Mouse (Mus musculus) spleen, adult 12 weeks (tissue): ENCODE results near the gene Npw.

Source experiments
- DNase-seq: peaks from one replicate; pipeline ENCODE4 v3.0.0; 2022; ENCODE audit warnings: low spot score

Gene Npw

GRCm38 (mm10) chr17:24658017-24658758 lies at the start of gene Npw:
Gene Npw (minus strand): TSS chr17:24658457.
- DNase-seq, result no peak

- no peak for DNase-seq
Measured at GRCm38 (mm10) chr17:24707801-24708425, 49.7 kb upstream of the Npw start.

- DNase-seq, result peak; percentile 88
Measured at GRCm38 (mm10) chr17:24706982-24707800, 48.9 kb upstream of the Npw start, which contains the start of gene Tbl3. Gene Tbl3 (minus strand): TSS chr17:24707660.

GRCm38 (mm10) chr17:24705821-24706220 lies 47.6 kb upstream of the Npw start:
- no peak for DNase-seq

- DNase-seq, result no peak
Measured at GRCm38 (mm10) chr17:24701251-24701650, 43.0 kb upstream of the Npw start.

- DNase-seq, result no peak
Measured at GRCm38 (mm10) chr17:24699473-24699872, 41.2 kb upstream of the Npw start.

- no peak for DNase-seq
Measured at GRCm38 (mm10) chr17:24698715-24699114, 40.5 kb upstream of the Npw start.

GRCm38 (mm10) chr17:24697985-24698384 lies 39.7 kb upstream of the Npw start:
- DNase-seq, result no peak

- DNase-seq, result peak; percentile 86
Measured at GRCm38 (mm10) chr17:24696011-24696697, 37.9 kb upstream of the Npw start, which contains the start of the genes Gfer and Noxo1. Gene Gfer (minus strand): TSS chr17:24696156. Gene Noxo1 (plus strand): TSS chr17:24696234.

GRCm38 (mm10) chr17:24695326-24696010 lies 37.2 kb upstream of the Npw start:
- DNase-seq, result no peak

- no peak for DNase-seq
Measured at GRCm38 (mm10) chr17:24692385-24692784, 34.1 kb upstream of the Npw start.

GRCm38 (mm10) chr17:24689251-24690081 lies 31.2 kb upstream of the Npw start, which contains the start of gene Syngr3:
Gene Syngr3 (minus strand): TSS chr17:24689955.
- DNase-seq, result no peak

- no peak for DNase-seq
Measured at GRCm38 (mm10) chr17:24687599-24687998, 29.3 kb upstream of the Npw start.

- peak; percentile 52 for DNase-seq
Measured at GRCm38 (mm10) chr17:24687146-24687595, 28.9 kb upstream of the Npw start.

GRCm38 (mm10) chr17:24686514-24686913 lies 28.3 kb upstream of the Npw start:
- peak; percentile 29 for DNase-seq

GRCm38 (mm10) chr17:24677500-24678080 lies 19.3 kb upstream of the Npw start:
- no peak for DNase-seq

GRCm38 (mm10) chr17:24676877-24677276 lies 18.6 kb upstream of the Npw start:
- DNase-seq, result no peak

- peak; percentile 60 for DNase-seq
Measured at GRCm38 (mm10) chr17:24676187-24676586, 17.9 kb upstream of the Npw start.

GRCm38 (mm10) chr17:24674277-24674676 lies 16.0 kb upstream of the Npw start:
- DNase-seq, result no peak

GRCm38 (mm10) chr17:24672141-24672540 lies 13.9 kb upstream of the Npw start:
- DNase-seq, result no peak
